Mouse (Mus musculus): ENCODE results near the gene Bag5. TPM values are rescaled to one million over a fixed set of nuclear protein-coding genes. Genes with fewer than 3 reads are reported as not detected.

Gene Bag5
- total and polyA plus RNA-seq, 2 experiments from 2014 or later, result 16.3 to 34.7 TPM

DNA sequence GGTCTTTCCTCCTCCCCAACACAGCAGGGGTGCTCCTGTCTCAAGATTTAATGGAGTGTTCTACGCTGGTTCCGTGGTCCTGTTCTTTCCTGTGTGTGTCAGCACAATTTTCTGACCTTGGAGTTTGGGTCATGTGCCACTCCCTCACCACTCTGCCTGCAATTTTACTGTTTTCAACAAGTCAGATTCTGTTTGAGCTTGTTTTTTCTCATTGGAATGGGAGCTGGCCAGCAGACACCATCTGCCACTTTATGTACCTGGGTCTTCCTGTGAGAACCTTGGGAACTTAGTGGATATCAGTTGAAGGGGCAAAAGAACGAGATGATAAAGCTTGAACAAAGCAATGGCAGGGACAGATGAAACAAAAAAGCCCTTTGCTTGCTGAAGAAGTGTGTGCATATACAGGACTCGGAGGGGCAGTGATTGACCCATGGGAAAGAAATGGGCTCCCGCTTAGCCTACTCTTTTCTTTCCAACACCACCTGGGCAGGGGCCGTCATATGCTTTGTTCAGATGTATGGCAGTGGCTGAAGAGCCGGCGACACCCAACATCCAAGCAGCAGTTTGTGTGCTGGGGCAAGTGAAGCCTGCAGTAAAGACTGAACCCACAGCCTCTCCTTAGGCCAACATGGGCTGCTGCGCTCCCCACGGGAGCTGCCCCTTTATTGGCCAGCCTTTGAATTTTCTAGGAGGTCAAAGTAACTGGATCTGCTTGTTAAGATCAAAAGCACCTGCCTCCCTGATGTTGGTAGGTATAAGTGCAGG is 44.7 kb upstream of the Bag5 start:
- peaks cover 20% of the 10 kb centered on the region for H3K4me1 ChIP-seq (ENCODE audit: control insufficient read depth, insufficient read depth)
- WGBS, result 64% methylated on average over 10 of the region's 10 CpGs

DNA sequence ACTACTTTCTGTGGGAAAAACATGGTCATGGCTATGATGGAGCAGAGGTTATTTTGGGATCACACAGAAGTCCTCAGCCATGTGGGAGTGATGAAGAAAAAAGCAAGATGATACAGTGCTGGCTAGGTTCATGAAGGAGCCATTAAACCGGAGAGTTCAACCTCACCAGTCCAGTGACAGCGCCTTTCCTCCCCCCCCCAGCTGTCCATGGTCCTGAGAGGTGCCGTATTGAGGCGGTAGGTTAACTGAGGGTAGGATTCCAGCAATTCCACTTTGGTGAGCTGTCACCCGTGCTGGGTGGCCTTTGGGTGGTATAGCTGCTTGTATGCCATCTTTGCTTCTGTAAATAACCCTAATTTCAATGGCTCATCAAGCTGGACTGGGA is 43.6 kb upstream of the Bag5 start:
- ATAC-seq (ENCODE audit: insufficient read depth, low read depth) (no peak), DNase-seq (ENCODE audit: low spot score) (no peak)
- no peaks in the 10 kb centered on the region for H3K36me3 ChIP-seq (replicated peaks; ENCODE audit: control insufficient read depth, insufficient read depth, low read length)
- no peaks in the 10 kb centered on the region for H3K27me3 ChIP-seq (ENCODE audit: control insufficient read depth, insufficient read depth, low read length)
- H3K4me1 ChIP-seq (ENCODE audit: control insufficient read depth, insufficient read depth), result peaks cover 20% of the 10 kb centered on the region
- H3K4me2 ChIP-seq (ENCODE audit: low read depth, low read length), result no peak overlapping the region
- TF ChIP-seq EP300 (IDR thresholded peaks at IDR 0.05; ENCODE audit: low read depth) (no peak), CTCF (IDR thresholded peaks at IDR 0.05; ENCODE audit: low read depth) (no peak)
- no peak overlapping the region for H3K9ac ChIP-seq (replicated peaks; ENCODE audit: low read depth, low read length)
- H3K4me3 ChIP-seq (ENCODE audit: low read depth, low read length), result no peak overlapping the region
- H3K27ac ChIP-seq (ENCODE audit: low read depth), result no peak overlapping the region
- no peaks in the 10 kb centered on the region for H3K9me3 ChIP-seq (replicated peaks; ENCODE audit: control insufficient read depth, low read length)
- 31% methylated on average over 5 of the region's 5 CpGs for WGBS

More for the DNA sequence above, 44.7 kb upstream of the Bag5 start:
- peak overlapping the region; percentile 90 for H3K9ac ChIP-seq (replicated peaks; ENCODE audit: low read depth, low read length)
- ATAC-seq (ENCODE audit: insufficient read depth, low read depth) (no peak), DNase-seq (ENCODE audit: low spot score) (no peak)
- H3K27me3 ChIP-seq (ENCODE audit: control insufficient read depth, insufficient read depth, low read length), result no peaks in the 10 kb centered on the region
- H3K36me3 ChIP-seq (replicated peaks; ENCODE audit: control insufficient read depth, insufficient read depth, low read length), result peaks cover 3% of the 10 kb centered on the region
- H3K27ac ChIP-seq (ENCODE audit: low read depth), result peak overlapping the region; percentile 92
- no peak for TF ChIP-seq CTCF (IDR thresholded peaks at IDR 0.05; ENCODE audit: low read depth)
- TF ChIP-seq EP300 (IDR thresholded peaks at IDR 0.05; ENCODE audit: low read depth), result no peak
- peak overlapping the region; percentile 89 for H3K4me2 ChIP-seq (ENCODE audit: low read depth, low read length)
- H3K4me3 ChIP-seq (ENCODE audit: low read depth, low read length), result peak overlapping the region; percentile 84
- H3K9me3 ChIP-seq (replicated peaks; ENCODE audit: control insufficient read depth, low read length), result no peaks in the 10 kb centered on the region

DNA sequence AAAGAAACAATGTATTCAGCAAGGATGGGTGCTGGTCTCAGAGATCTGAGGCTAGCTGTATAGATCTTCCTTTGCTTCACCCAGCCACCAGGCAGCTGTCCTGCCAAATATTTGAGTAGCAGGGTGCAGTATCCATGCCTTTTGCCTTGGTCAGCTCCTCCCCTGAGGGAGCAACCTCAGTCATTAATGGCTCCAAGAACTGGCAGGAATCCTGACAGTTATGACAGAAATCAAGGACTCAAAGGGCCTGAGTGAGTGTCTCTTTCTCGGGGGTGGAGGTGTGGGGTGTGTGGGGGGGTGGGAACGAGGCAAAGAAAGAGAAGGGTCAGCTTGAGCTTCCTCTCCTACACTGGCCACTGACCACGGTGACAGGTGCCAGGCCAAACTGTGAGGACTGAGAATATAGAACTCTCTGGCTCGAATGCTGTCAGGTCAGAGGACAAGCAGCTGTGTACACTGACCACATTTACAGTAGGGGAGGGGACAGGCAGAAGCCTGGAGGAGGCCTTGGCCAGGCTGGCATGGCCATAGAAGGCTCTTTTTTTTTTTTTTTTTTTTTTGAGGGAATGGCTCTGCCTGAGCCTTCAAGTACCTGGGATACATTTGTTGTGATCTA is 43.1 kb upstream of the Bag5 start:
- DNase-seq (ENCODE audit: low spot score) (no peak), ATAC-seq (ENCODE audit: insufficient read depth, low read depth) (no peak)
- Histone ChIP-seq H3K27ac (ENCODE audit: low read depth) (no peak overlapping the region), H3K9ac (replicated peaks; ENCODE audit: low read depth, low read length) (no peak overlapping the region), H3K9me3 (replicated peaks; ENCODE audit: control insufficient read depth, low read length) (no peaks in the 10 kb centered on the region), H3K36me3 (replicated peaks; ENCODE audit: control insufficient read depth, insufficient read depth, low read length) (no peaks in the 10 kb centered on the region), H3K4me3 (ENCODE audit: low read depth, low read length) (no peak overlapping the region), H3K4me1 (ENCODE audit: control insufficient read depth, insufficient read depth) (peaks cover 20% of the 10 kb centered on the region), H3K4me2 (ENCODE audit: low read depth, low read length) (no peak overlapping the region), H3K27me3 (ENCODE audit: control insufficient read depth, insufficient read depth, low read length) (no peaks in the 10 kb centered on the region)
- WGBS, result 46% methylated on average over 4 of the region's 4 CpGs
- TF ChIP-seq EP300 (IDR thresholded peaks at IDR 0.05; ENCODE audit: low read depth) (no peak), CTCF (IDR thresholded peaks at IDR 0.05; ENCODE audit: low read depth) (no peak)

DNA sequence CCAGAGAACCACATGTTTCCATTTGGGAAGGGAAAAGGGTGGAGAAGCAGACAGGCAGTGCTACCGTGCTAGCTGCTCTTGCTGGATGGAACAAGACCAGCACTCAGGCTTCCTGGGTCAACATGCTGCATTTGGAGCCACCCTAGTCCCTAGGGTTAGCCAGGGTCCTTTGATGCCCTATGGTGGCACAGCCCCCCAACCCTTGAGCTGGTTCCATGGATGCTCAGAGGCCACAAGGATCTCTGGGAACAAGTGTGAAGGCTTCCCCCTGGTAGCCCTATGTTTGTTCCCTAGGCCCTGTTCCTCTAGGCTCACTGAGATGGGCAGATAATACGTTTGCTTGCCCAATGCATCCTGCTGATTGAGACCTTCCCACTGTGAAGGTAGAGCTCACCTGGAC is 42.2 kb upstream of the Bag5 start:
- Histone ChIP-seq H3K27me3 (ENCODE audit: control insufficient read depth, insufficient read depth, low read length) (no peaks in the 10 kb centered on the region), H3K4me1 (ENCODE audit: control insufficient read depth, insufficient read depth) (peaks cover 18% of the 10 kb centered on the region), H3K9ac (replicated peaks; ENCODE audit: low read depth, low read length) (no peak overlapping the region), H3K27ac (ENCODE audit: low read depth) (no peak overlapping the region), H3K4me2 (ENCODE audit: low read depth, low read length) (no peak overlapping the region), H3K4me3 (ENCODE audit: low read depth, low read length) (no peak overlapping the region), H3K9me3 (replicated peaks; ENCODE audit: control insufficient read depth, low read length) (no peaks in the 10 kb centered on the region), H3K36me3 (replicated peaks; ENCODE audit: control insufficient read depth, insufficient read depth, low read length) (no peaks in the 10 kb centered on the region)
- ATAC-seq (ENCODE audit: insufficient read depth, low read depth) (no peak), DNase-seq (ENCODE audit: low spot score) (no peak)
- TF ChIP-seq CTCF (IDR thresholded peaks at IDR 0.05; ENCODE audit: low read depth), result no peak
- no peak for TF ChIP-seq EP300 (IDR thresholded peaks at IDR 0.05; ENCODE audit: low read depth)
- 44% methylated on average over 2 of the region's 2 CpGs for WGBS

DNA sequence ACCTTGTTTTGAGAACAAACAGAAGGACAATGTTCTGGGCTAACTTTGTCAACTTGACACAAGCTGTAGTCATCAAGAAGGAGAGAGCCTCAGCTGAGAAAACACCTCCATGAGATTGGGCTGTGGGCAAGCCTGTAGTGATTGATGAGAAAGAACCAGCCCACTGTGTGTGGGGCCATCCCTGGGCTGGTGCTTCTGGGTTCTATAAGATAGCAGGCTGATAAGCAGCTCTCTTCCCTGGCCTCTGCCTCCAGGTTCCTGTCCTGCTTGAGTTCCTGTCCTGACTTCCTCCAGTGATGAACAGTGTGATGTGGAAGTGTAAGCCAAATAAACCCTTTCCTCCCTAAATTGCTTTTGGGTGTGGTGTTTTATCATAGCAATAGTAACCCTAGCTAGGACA is 41.7 kb upstream of the Bag5 start:
- no peak for DNase-seq (ENCODE audit: low spot score)
- Histone ChIP-seq H3K27me3 (ENCODE audit: control insufficient read depth, insufficient read depth, low read length) (no peaks in the 10 kb centered on the region), H3K27ac (ENCODE audit: low read depth) (no peak overlapping the region; the same call in 1 of the 2 replicates), H3K4me1 (ENCODE audit: control insufficient read depth, insufficient read depth) (peaks cover 20% of the 10 kb centered on the region), H3K36me3 (replicated peaks; ENCODE audit: control insufficient read depth, insufficient read depth, low read length) (no peaks in the 10 kb centered on the region), H3K4me3 (ENCODE audit: low read depth, low read length) (no peak overlapping the region), H3K9ac (replicated peaks; ENCODE audit: low read depth, low read length) (no peak overlapping the region), H3K9me3 (replicated peaks; ENCODE audit: control insufficient read depth, low read length) (no peaks in the 10 kb centered on the region), H3K4me2 (ENCODE audit: low read depth, low read length) (no peak overlapping the region)
- TF ChIP-seq EP300 (IDR thresholded peaks at IDR 0.05; ENCODE audit: low read depth) (no peak), CTCF (IDR thresholded peaks at IDR 0.05; ENCODE audit: low read depth) (no peak)
- no peak for ATAC-seq (ENCODE audit: insufficient read depth, low read depth)
